Mouse (Mus musculus) megakaryocyte, embryonic 14.5 days (primary cell): ENCODE measurements at regions not wholly inside any gene's neighbourhood (a gene's known extent, or its start where the extent isn't known, plus 50 kb on each side); places are given as distances from the start of the nearest gene placed in this dataset.

ENCODE experiments used
- FLI1 ChIP-seq: IDR thresholded peaks from 2 replicates; pipeline ENCODE4 v1.6.1; 2012; ENCODE audit warnings: low read length, inconsistent platforms, mixed read lengths
- GATA1 ChIP-seq: IDR thresholded peaks from 3 replicates; pipeline ENCODE4 v1.6.1; 2012; ENCODE audit warnings: mixed read lengths, low read length, inconsistent platforms, borderline replicate concordance

GRCm38 (mm10) chr2:46297274-46297843 lies 1180.2 kb upstream of the Zeb2 start:
- no peak for TF ChIP-seq GATA1
- TF ChIP-seq FLI1 = no peak
